13 mouse cellular contexts compared by ENCODE assay signal in genomic region chr13:111770776-111771175, GRCm38 (mm10). TPM values are rescaled to one million over a fixed set of nuclear protein-coding genes. Genes with fewer than 3 reads are reported as not detected.
A peak's percentile ranks its signal among the peaks of the same experiment; 100 is the strongest.
DNase-seq lines count a peak whose midpoint lies in the region; ATAC-seq and TF ChIP-seq lines count a peak whose summit lies in the region.
"Had no signal": no experiment of that assay in that cellular context is flagged by ENCODE, and none has a peak within 500 bp of the region (broad histone marks: within the 10 kb centered on the region; RNA-seq: fewer than 3 reads in every experiment).

No protein-coding gene starts in this region.

- no peak overlapping the region for H3K27ac ChIP-seq in liver, embryonic 14.5 days
- no peak overlapping the region for H3K27ac ChIP-seq in intestine, embryonic 14.5 days (ENCODE audit: low read depth)
- H3K27ac ChIP-seq in intestine, embryonic 16.5 days (ENCODE audit: low read length) = no peak overlapping the region
- no peak overlapping the region for H3K27ac ChIP-seq in cerebellum, adult 2 months (ENCODE audit: insufficient read depth, low read length)
- H3K27ac ChIP-seq: embryonic facial prominence, embryonic 12.5 days; kidney, postnatal 0 days; limb, embryonic 10.5 days; limb, embryonic 15.5 days; midbrain, embryonic 10.5 days; midbrain, embryonic 15.5 days had no signal

- H3K4me2 ChIP-seq in liver, embryonic 14.5 days (ENCODE audit: low read depth) = no peak overlapping the region
- H3K4me2 ChIP-seq in intestine, embryonic 14.5 days (ENCODE audit: low read length) = no peak overlapping the region
- no peak overlapping the region for H3K4me2 ChIP-seq in intestine, embryonic 16.5 days (ENCODE audit: low read depth, low read length)
- H3K4me2 ChIP-seq: embryonic facial prominence, embryonic 12.5 days; limb, embryonic 15.5 days; lung, embryonic 14.5 days; midbrain, embryonic 15.5 days had no signal

- no peak for DNase-seq in liver, embryonic 14.5 days (ENCODE audit: low read depth in 3 of 3, low spot score in 3 of 3)
- DNase-seq in liver = no peak
- DNase-seq in intestine, embryonic 14.5 days (ENCODE audit: low spot score) = no peak
- peak; percentile 41 for DNase-seq in yolk sac, embryonic 10.5 days (ENCODE audit: low spot score)
- no peak for DNase-seq in cerebellum, adult 2 months

- TF ChIP-seq EP300 in liver, embryonic 14.5 days (IDR thresholded peaks at IDR 0.05; ENCODE audit: low read depth) = no peak

- TF ChIP-seq CTCF in liver, embryonic 14.5 days (IDR thresholded peaks at IDR 0.05; ENCODE audit: low read depth) = no peak
- no peak for TF ChIP-seq CTCF in cerebellum, adult 2 months (IDR thresholded peaks at IDR 0.05; ENCODE audit: borderline replicate concordance, insufficient read depth, low read depth, low read length)

- H3K9ac ChIP-seq in liver, embryonic 14.5 days (replicated peaks) = no peak overlapping the region
- no peak overlapping the region for H3K9ac ChIP-seq in intestine, embryonic 14.5 days (ENCODE audit: low read length)
- H3K9ac ChIP-seq in intestine, embryonic 16.5 days (ENCODE audit: low read depth, low read length) = no peak overlapping the region
- H3K9ac ChIP-seq: embryonic facial prominence, embryonic 12.5 days; limb, embryonic 15.5 days; lung, embryonic 14.5 days; midbrain, embryonic 15.5 days had no signal

- TF ChIP-seq POLR2A in cerebellum, adult 2 months (IDR thresholded peaks at IDR 0.05; ENCODE audit: borderline replicate concordance, insufficient read depth, low read length) = no peak

- no peak overlapping the region for H3K4me3 ChIP-seq in liver, embryonic 14.5 days (ENCODE audit: insufficient read depth in 1 of 2, low read depth in 2 of 2, low read length in 2 of 2)
- no peak overlapping the region for H3K4me3 ChIP-seq in intestine, embryonic 14.5 days (ENCODE audit: low read depth, low read length)
- no peak overlapping the region for H3K4me3 ChIP-seq in intestine, embryonic 16.5 days (ENCODE audit: low read length)
- no peak overlapping the region for H3K4me3 ChIP-seq in cerebellum, adult 2 months (replicated peaks; ENCODE audit: insufficient read depth, low read depth, low read length)
- H3K4me3 ChIP-seq: embryonic facial prominence, embryonic 12.5 days; limb, embryonic 10.5 days; limb, embryonic 15.5 days; midbrain, embryonic 10.5 days; midbrain, embryonic 15.5 days had no signal

- H3K36me3 ChIP-seq in liver, embryonic 14.5 days (replicated peaks; ENCODE audit: control insufficient read depth, insufficient read depth, low read depth) = peaks cover 79% of the 10 kb centered on the region
- peaks cover 87% of the 10 kb centered on the region for H3K36me3 ChIP-seq in intestine, embryonic 14.5 days (ENCODE audit: control insufficient read depth, insufficient read depth, low read length)
- H3K36me3 ChIP-seq in intestine, embryonic 16.5 days (ENCODE audit: control insufficient read depth, insufficient read depth, low read length) = peaks cover 41% of the 10 kb centered on the region

- ATAC-seq in liver, embryonic 14.5 days (ENCODE audit: insufficient read depth) = 0 out of 2 replicates have a peak, but pooled peaks have one; percentile 29
- 0 out of 2 replicates have a peak, but pooled peaks have one; percentile 27 for ATAC-seq in intestine, embryonic 14.5 days (replicated peaks; ENCODE audit: low FRiP score, low TSS enrichment, low read depth)
- peak; percentile 85 for ATAC-seq in intestine, embryonic 16.5 days

- H3K9me3 ChIP-seq in liver, embryonic 14.5 days (ENCODE audit: control insufficient read depth, low read length) = no peaks in the 10 kb centered on the region
- H3K9me3 ChIP-seq in intestine, embryonic 14.5 days (ENCODE audit: control insufficient read depth, low read length) = no peaks in the 10 kb centered on the region
- no peaks in the 10 kb centered on the region for H3K9me3 ChIP-seq in intestine, embryonic 16.5 days (ENCODE audit: control insufficient read depth, low read length)
- H3K9me3 ChIP-seq: embryonic facial prominence, embryonic 12.5 days; limb, embryonic 10.5 days; limb, embryonic 15.5 days; midbrain, embryonic 10.5 days; midbrain, embryonic 15.5 days had no signal

- WGBS in liver, embryonic 14.5 days (ENCODE audit: insufficient replicate concordance) = 88% methylated on average over 9 of the region's 9 CpGs
- 82% methylated on average over 9 of the region's 9 CpGs for WGBS in intestine, embryonic 14.5 days
- WGBS in intestine, embryonic 16.5 days = 71% methylated on average over 9 of the region's 9 CpGs
- WGBS in cerebellum, adult 2 months = 92% methylated on average over 9 of the region's 9 CpGs

- H3K4me1 ChIP-seq in liver, embryonic 14.5 days (replicated peaks; ENCODE audit: control insufficient read depth in 2 of 2, insufficient read depth in 2 of 2, low read length in 1 of 2) = no peaks in the 10 kb centered on the region
- H3K4me1 ChIP-seq in intestine, embryonic 14.5 days (replicated peaks; ENCODE audit: control insufficient read depth, insufficient read depth, low read length) = no peaks in the 10 kb centered on the region
- no peaks in the 10 kb centered on the region for H3K4me1 ChIP-seq in intestine, embryonic 16.5 days (ENCODE audit: control insufficient read depth, insufficient read depth, low read length)
- H3K4me1 ChIP-seq in cerebellum, adult 2 months (ENCODE audit: control insufficient read depth, insufficient read depth, low read length) = no peaks in the 10 kb centered on the region
- H3K4me1 ChIP-seq: limb, embryonic 10.5 days; limb, embryonic 15.5 days; midbrain, embryonic 10.5 days; midbrain, embryonic 15.5 days had no signal

- H3K27me3 ChIP-seq in liver, embryonic 14.5 days (ENCODE audit: control insufficient read depth, insufficient read depth, low read length) = no peaks in the 10 kb centered on the region
- no peaks in the 10 kb centered on the region for H3K27me3 ChIP-seq in intestine, embryonic 14.5 days (replicated peaks; ENCODE audit: control insufficient read depth, insufficient read depth, low read length)
- H3K27me3 ChIP-seq in intestine, embryonic 16.5 days (replicated peaks; ENCODE audit: control insufficient read depth, insufficient read depth, low read length) = no peaks in the 10 kb centered on the region
- H3K27me3 ChIP-seq in cerebellum, adult 2 months (ENCODE audit: control insufficient read depth, insufficient read depth, low read length) = no peaks in the 10 kb centered on the region
- H3K27me3 ChIP-seq: embryonic facial prominence, embryonic 12.5 days; limb, embryonic 15.5 days; midbrain, embryonic 15.5 days had no signal

RNA-seq across cellular contexts. Expression of gene Map3k1, which starts 38.0 kb away (rescaled TPM):
- polyA plus RNA-seq in liver, embryonic 14.5 days (2012; rRNA removed) = 3.8 and 5.9 TPM in 2 replicates
- polyA plus RNA-seq in liver, embryonic 14.5 days (2014; fragmentation: Nextera tagmentation; extraction: Ambion mirVana) = 13.3 and 14.5 TPM in 2 replicates
- 30.4 and 33.1 TPM in 2 replicates for polyA plus RNA-seq in intestine, embryonic 14.5 days (2014; fragmentation: Nextera tagmentation; extraction: Ambion mirVana)
- polyA plus RNA-seq in intestine, embryonic 16.5 days (2015; fragmentation: Nextera tagmentation; extraction: Ambion mirVana) = 20.5 and 21.8 TPM in 2 replicates
- 12.3 and 13.6 TPM in 2 replicates for polyA plus RNA-seq in cerebellum, adult 2 months (2012; rRNA removed)

Comparison
In these comparisons a context has a peak if more than half of its experiments do, and no peak if none do; other contexts are left out.
1. ATAC-seq: peak in every context shown above with its lines; median percentile 85 in intestine, embryonic 16.5 days; 29 in liver, embryonic 14.5 days; 27 in intestine, embryonic 14.5 days.